Mouse (Mus musculus) gonadal fat pad, adult 2 months (tissue): ENCODE results near the gene Tjp3. TPM values are rescaled to one million over a fixed set of nuclear protein-coding genes. Genes with fewer than 3 reads are reported as not detected.
A peak's percentile ranks its signal among the peaks of the same experiment; 100 is the strongest.

Source experiments
- DNase-seq: peaks from one replicate; pipeline ENCODE4 v3.0.0-alpha.2; 2012; ENCODE audit warnings: low read depth
- polyA plus RNA-seq: library from polyadenylated mRNA; depleted of rRNA; stranded (reverse); fragments of >200 nt; gene quantifications from 2 replicates; pipeline ENCODE4 v1.2.3, GENCODE M21; 2012

The Tjp3 gene
- polyA plus RNA-seq, 1 experiment = 21.4 TPM

DNA sequence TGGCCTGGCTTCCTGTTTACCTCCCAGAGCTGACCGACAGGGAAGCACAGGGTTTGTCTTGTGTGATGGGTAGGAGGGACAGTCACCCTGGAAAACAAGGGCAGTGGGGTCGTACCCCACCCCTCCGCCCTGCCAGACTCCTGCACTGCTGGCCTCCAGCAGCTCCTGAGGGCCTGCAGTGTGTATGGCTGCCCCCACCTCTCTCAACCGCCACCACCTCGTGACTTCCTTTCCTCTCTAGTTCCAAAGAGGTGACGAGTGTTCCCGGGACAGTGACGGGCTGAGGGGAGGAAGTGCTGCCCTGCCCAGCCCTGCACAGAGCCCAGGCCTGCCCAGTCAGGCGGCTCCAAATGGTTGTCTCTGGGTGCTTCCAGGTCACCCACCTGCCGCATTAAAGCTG lies 6.5 kb upstream of the Tjp3 start:
- no peak for DNase-seq

DNA sequence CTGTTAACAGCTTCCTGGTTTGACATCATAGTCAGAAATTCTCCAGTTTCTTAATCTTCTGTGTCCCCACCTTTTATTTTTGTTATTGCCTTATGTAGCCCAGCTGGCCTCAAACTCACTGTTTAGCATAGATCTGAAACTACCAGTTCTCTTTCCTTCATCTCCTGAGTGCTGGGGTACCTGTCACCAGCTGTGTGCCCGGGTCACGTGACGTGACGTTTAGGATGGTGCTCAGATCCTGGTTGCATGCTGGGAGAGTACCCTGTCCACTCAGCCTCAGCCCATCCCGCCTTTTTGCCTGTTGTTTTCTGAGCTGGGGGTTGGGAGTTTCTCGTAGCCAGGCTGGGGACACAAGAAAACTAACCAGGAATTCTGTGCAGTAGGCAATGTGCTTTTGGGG lies 5.9 kb upstream of the Tjp3 start:
- DNase-seq = no peak

DNA sequence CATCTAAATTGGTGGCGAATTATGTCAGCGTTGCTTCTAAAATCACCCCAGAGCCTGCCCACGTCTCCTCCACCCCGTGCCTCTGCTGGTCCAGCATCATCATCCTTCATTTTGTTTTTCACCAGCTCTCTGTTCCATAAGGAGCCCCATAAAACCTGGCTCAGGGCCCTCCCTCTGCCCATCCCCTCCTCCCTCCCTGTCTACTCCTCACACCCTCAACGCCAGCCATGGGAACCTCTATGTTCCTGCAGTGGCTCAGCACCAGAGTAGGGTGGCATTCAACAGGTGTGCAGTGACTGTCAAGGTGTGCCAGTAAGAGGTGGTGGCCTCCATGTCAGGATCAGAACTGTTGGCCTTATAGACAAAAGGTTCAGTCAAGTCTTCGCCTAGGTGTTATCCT lies 3.8 kb upstream of the Tjp3 start:
- no peak for DNase-seq

DNA sequence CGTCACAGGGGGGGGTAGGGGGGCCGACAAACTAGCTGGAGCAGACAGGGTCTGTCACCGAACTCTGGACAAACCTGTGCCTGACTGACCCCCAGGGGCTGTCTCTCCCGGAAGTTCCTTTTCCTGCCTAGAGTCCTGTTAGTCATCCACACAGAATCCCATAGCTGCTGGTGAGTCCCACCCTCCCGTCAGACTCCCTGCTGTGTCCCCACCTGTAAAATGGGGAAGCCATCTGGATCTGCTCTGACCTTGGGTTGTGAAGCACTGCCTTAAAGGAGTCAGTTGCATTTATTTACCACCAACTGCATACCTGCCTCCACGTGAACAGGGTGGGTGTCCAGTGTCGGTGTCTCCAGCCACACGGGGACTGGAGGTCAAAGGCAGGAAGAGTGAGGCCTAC lies 3.1 kb upstream of the Tjp3 start:
- no peak for DNase-seq

DNA sequence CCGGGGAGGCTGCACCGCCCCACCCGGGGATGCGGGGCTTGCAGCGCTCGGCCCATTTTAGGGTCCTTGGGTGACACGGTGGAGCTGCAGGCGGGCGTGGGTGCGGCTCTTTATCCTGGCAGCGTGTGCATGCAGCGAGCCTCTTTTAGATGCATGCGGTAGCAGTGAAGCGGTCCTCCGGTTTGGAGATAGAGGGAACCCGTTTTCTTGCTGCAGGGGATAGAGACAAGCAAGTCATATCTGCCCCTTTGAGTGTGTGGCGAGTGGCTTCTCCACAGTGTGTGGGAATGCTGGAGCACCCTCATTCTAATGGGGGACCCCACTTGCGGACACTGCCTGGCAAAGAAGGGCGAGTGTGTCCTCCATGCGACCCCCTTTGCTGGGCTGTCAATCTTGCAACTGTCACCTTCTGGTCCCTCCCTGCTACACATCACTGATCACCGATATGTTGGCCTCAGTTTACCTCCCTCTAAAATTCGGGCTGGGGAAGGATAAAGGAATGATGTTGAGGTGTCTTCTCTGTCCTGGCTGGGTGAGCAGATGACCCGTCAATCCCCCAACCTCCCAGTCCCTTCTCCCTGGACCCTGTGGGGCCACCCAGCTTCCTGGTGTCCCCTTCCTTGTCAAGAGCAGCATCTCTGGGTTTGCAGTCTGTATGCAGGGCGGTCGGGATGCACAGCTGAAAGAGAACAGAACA lies 2.1 kb upstream of the Tjp3 start:
- no peak for DNase-seq

DNA sequence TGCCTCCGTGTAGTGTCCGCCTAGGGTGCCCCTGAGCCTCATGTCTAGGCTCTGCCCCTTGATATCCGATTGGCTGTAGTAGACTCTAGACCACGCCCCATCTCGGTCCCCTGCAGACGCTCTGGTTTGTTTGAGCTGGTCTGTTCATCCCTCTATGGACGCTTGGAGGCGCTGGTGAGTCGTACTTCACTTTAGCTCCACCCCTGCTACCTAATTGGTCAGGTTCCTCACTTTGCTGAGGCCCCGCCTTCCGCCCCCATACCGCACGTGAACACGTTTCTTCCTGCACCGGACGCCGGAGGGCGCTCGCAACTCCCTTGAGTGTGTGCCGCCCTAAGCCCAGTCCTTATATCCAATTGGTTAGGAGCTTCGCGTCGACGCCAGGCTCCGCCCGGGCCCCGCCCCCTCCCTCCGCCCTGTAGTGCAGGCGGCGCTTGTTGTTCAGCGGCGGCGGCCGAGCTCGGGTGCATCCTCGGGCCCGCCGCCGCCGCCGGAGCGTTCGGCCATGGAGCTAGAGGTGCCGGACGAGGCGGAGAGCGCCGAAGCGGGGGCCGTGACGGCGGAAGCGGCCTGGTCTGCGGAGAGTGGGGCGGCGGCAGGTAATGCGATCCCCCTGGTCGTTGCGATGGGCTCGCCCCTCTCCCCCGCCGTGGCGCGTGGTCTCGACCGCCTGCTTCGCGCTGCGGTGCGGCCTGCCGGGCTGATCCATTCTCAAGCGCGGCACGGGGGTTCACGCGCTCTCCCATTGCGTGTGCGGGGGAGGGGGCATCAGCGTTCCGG lies 1.4 kb upstream of the Tjp3 start, which contains the start of gene Pip5k1c:
Gene Pip5k1c (plus strand): TSS at position 410 of the 780 bp plus-strand sequence.
- peak; percentile 92 for DNase-seq

DNA sequence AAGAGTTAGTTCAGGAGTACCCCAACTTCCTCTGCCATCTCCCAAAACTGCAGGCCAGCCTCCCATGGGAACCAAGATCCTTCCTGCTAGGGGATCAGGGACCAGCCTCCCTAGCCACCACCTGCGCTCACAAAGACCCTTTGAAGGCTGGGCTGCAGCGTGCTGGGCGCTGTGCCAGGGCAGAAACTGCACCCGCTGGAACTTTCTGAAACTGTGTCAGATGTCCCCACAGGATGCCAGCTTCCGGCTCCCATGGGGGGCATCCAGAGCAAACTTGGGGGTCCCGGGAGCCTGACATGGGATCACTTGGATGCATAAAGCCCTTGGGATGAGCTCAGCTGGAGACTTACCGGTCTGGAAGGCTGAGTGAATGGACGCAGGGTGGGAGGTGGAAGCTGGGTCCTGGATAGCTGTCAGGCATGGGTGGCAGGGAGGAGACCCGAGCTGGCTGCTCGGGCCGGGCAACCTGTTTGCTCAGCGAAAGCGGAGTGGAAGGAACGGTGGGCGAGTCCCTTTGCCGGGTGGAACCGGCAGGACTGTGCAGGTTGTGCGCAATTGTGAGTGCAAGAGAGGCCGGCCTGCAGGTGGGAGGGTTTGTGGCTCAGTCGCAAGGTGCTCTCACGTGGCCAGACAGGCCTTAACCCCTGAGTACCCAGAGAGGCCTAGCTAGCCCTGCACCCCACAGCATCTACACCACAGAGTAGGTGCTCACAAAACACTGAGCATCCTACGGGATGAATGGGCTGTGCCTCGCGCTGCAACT lies 502 bp downstream of the Tjp3 start:
- no peak for DNase-seq

DNA sequence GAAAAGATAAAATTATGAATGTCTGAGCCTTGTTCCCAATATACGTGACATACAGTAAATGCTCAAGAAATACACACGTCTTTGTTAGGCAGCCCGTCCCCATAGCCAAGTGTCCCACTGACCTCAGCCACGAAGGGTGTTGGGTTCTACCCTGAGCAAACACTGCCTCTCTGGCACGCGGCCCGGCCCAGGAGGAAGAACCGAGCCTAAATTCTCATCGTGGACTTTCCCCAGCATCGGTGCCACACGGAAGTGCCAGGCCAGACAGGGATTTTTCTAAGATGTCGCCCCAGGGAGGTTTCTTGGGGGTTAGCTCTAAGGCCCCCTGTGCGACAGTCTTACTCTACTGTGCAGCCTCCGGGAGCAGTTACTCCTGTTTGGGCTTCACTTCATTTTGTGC lies 1.6 kb downstream of the Tjp3 start:
- no peak for DNase-seq

DNA sequence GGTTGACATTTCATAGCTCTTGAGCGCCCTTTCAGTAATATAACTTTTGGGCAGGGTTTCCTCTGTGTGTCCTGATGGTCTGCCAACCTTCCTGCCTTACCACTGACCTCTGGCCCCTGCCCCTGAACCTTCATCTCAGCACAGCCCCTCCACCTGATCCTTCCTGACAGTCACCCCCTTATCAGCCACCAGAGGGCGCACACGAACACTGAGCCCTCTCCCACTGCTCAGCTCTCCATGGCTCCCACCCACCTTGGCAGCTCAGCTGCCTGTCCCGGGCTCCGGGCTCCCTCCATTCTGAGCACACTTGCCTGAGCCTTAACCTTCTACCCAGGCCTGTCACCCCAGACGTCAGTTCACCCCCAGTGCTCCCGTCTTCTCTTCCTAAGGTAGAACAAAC lies 2.1 kb downstream of the Tjp3 start:
- no peak for DNase-seq

DNA sequence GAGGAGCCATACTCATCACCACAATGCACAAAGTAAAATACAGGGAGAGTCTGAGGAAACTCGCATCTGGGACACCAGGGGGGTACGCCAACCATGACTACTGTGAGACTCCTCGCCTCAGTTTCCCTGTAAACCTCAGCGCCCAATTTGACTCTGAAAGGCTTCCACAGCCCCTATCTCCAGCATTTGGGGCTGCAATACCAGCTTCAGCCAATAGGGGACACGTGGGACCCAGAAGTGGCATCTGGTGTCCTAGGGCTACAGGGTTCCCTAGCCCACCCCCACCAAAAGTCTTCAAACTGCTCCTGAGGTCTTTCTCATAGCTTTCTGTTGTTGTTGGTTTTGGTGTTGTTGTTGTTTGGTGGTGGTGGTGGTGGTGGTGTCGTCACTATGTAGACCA lies 2.8 kb downstream of the Tjp3 start:
- no peak for DNase-seq

DNA sequence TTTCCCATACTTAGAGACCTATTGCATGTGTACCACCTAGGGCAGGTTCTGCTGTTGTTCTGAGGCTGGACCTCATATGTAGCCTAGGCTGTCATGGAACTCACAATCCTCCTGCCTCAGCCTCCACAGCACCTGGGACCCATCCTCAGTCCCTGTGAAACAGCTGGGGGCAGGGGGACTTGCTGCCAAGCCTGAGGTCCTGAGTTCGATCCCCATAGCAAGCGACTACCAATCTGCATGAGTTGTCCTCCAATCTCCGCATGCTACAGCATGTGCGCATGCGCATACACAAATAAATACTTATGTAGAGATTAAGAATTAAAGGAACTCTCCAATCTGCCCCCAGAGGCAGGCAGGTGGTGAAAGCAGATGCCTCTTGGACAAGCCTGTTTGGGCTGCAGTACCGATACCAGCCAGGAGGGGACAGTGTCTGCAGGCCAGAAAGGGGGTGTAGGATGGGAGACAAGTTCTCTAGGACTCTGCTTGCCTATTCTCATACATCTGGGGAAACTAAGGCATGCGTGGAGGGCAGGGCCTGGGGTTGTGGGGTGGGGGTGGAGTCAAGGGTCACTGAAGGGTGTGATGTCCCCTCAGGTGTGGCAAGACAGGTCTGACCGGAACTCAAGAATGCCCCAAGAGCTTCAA lies 3.7 kb downstream of the Tjp3 start:
- no peak for DNase-seq

DNA sequence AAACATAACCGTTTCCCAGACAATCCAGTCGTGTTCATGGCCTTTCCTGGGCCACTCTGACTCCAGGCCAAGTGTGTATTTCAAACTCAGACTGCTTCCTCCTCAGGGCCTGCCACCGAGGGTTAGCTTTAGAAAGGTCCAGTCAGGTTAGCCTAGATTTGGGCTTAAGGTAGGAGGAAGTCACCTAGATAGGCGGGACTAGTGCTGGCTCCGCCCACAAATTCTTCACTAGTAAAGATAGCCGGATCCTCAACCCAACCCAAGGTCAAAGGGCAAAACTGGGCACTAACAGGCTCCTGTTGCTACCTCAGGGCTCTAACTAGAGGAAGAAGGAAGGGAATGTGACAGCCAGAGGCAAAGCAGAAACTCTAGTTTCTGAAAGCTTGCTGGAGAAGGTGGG lies 4.8 kb downstream of the Tjp3 start:
- no peak for DNase-seq

DNA sequence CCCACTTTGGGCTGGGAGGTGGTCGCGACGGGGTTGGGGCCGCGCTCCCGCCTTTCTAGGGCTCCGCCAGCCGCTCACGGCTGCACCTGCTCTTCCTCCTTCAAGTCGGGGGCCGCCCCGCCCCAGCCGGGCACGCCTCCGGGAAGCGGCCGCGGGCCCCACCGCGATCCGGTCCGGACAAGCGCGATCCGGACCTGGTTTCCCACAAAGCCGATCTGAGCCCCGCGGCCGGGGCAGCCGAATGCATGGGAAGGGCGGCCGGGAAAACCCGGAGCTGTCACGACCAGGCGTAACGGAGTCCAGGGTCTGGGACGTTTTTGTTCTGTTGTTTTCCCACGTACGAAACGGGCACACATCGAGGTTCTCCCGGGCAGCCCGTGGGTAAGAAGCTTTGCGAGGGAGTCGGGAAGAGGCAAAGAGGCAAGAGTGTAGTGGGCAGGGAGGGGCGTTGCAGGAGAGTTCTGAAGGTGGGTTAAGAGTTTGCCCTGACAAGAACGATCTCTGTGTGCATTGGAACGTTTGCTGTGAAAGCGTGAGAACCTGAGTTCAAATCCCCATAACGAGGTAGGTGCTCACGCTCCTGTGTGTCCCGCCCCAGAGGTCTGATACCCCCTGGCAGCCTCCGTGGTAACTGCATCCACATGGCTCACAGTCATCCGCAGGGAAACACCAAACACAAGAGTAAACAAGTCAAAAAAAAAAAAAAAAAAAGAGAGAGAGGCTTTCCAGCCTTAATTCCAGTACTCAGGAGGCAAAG lies 5.5 kb downstream of the Tjp3 start:
- no peak for DNase-seq

DNA sequence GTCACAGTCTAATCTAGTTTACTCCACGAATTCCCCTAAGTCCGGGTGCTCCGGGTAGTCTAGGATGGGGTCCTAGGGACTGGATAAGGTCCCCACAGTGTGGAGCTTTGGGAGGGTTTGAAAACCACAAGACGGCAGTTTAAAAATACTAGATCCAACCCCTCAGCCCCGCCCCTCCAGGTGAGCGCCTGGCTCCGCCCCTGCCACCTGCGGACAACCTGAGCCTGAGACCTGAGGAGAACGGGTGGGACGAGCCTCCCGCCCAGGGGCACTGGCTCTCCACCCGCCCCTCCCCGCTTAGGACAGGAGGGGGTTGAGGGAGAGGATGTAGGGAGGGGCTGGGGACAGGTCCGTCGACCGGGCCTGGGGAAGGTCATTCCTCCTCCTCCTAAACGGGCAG lies 6.7 kb downstream of the Tjp3 start:
- no peak for DNase-seq

DNA sequence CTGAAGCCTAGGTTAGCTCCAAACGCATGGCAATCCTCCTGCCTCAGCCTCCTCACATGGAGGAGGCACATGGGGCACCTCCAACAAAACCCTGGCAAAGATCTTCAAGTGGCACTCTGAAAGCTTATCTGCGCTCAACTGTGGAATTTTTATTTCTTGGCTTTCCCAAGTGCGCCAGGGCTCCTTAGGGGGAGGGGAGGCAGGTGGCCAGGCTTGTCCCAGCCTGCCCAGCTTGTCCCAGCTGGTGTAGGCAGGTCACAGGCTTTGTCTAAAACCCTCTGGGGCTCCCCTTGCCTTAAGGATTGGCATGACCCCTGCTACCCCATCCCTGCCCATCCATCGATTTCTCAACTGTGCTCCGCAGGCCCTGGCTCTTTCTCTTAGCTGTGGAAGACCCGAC lies 7.2 kb downstream of the Tjp3 start:
- no peak for DNase-seq

DNA sequence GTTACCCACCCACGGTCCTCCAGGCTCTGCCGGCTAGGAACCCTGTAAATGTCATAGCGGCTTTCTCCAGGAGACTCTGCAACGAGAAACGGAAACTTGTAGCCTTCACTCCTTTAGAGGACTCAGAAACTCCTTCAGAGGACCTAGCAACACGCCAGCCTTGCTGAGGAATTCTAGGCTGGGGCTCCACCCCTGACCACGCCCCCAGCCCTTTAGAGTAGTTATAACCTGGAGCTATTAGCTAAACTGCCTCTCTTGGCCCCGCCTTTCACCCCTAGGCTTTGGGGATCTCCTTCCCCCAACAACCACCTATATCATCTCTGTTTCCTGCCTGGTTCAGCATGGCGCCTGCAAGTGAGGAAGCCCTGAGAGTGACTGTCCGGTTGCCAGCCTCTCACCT lies 11.9 kb downstream of the Tjp3 start:
- DNase-seq = no peak

DNA sequence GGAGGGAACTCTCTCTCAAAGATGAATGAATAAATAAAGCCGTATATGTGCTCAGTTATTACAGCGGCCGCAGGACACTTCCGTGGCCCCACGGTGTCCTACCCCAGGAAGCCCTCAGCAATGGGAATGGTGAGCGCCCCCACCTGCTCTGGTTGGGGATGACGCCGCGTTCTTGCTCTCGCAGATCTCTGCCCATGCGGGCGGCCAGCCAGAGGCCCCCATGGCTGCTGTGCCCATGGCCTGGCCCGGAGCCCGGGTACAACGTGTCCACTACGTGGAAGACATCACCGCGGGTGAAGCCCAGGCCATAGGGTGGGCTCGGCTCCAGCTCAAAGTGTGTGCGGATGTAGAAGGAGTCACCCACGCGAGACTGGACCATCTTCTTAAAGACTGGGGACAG lies 13.7 kb downstream of the Tjp3 start:
- no peak for DNase-seq

DNA sequence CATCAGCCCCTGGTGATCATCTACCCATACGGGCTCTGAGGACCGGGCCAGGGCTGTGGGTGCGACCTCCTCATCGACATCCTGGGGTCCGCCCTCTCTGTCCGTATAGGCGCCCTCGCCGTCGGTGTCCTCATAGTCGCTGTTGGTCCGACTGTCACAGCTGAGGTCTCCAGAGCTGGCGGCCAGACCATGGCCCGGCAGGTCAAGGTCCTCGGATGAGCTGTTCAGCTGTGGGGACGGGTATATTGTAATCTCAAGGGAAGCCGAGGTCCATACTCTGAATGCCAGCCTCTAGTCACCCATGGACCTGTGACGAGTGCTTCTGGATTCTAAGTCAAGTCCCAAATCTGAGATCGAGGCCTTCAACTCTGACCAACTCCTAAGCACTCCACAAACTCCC lies 17.5 kb downstream of the Tjp3 start:
- no peak for DNase-seq

DNA sequence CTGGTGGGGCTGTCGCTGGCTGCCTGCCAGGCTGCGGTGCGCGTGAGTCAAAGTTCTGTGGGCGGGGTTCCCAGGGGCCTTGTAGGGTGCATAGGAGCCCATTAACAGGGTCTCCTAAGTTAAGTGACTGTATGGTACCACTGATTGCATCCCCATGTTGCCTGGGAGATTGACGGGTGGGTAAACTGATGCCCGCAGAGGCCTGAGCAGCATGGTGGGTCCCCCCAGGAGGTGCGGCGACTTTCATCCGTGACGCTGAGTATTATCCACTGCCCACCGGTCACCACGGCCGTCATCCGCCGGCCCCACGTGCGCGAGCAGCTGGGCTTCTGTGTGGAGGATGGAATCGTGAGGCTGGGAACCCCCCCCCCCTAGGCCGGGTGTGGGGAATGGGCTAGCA lies 19.0 kb downstream of the Tjp3 start:
- no peak for DNase-seq

DNA sequence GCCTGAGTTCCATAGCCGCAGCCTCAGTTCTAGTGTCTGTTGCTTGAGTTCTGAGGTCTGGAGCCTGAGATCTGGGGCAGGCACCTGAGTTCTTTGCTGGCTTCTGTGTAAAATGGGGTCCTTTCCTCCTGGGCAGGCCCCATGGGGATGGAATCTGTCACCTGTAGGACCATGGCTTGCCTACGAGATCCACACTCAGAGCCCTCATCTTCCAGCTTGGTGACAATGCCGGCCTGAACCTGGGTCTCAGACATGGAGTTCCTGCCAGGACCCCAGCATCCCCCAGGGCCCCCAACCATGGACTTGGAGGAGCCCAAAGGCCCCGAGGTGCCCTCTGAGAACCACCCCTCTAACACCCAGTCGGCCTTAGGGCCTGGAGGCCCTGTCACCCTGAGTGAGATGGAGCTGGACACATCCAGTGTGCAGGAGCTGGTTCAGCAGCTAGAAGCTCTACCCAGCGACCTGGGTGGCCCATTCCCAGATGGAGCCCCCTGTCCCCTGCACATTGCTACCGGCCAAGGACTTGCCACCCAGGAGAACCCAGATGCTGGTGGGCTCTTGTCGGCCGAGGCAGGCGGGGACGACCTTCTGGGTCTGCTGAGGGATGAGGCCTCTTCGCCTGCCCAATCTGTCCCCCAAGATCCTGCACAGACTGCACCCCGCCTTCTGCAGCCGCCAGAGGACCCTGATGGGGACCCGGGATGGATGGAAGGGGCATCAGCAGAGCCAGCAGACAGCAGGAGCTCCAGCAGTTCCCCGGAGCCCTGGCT lies 22.6 kb downstream of the Tjp3 start:
- no peak for DNase-seq

DNA sequence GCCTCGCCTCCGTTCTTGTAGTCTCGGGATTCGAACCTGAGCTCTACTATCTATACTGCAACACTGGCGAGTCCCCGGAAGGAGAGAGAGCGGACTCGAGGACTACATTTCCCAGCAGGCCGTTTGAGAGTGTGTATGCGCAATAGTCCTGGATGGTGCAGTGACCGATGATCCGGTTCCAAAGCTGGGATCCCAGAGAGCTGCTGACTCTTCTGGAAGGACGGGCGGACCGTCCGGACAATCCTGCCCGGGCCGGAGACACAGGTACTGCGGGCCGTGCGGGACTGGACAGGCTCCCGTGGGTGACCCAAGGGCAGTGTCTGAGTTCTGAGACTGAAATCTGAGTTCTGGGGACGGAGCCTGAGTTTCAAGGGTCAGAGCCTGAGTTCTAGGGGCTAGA lies 23.3 kb downstream of the Tjp3 start:
- no peak for DNase-seq
